Mouse (Mus musculus): ENCODE data around the gene Tmem150c.

DNA sequence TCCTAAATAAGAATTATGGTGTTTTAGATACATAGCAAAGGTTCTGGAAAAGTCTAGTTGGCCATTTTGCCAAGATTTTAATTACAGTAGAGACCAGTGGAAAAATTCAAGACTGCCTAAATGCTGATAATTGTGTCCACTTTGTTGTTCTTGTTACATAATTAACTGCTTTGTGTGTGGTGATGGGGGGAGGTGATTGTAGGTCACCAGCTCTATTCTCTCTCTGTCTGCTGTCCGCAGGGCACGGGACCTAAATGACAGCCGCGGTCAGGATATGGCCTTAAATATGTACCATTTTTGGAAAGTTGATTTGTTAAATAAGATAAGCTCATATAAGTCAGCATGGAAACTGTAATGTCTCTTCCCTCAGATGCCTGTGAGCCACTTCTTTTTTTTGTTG lies 118.3 kb downstream of the Tmem150c start:
- TF ChIP-seq TAL1 (IDR thresholded peaks at IDR 0.05; ENCODE audit: low read length) (no peak), GATA1 (IDR thresholded peaks at IDR 0.05; ENCODE audit: low read length) (no peak)
